Mouse (Mus musculus) forebrain, embryonic 10.5 days (tissue): Measurements from ENCODE around the gene Gm17332. TPM values are rescaled to one million over a fixed set of nuclear protein-coding genes. Genes with fewer than 3 reads are reported as not detected.
"Not testable (repeated sequence)": the region's sequence is repeated elsewhere in the genome, so short reads cannot be mapped to it uniquely, and the experiment has no call there.

Experiments used
- DNase-seq: peaks from one replicate; pipeline ENCODE4 v3.0.0-alpha.2; 2017; ENCODE audit warnings: low spot score; ENCODE audit errors: extremely low spot score
- H3K27ac ChIP-seq: fragments of 300-500 bp; sonication (generic); 2 replicates; pipeline ENCODE4 v1.5.1; 2016; ENCODE audit warnings: mild to moderate bottlenecking
- H3K27me3 ChIP-seq: fragments of 300-500 bp; sonication (generic); 2 replicates; pipeline ENCODE4 v1.6.1; 2016; ENCODE audit warnings: mild to moderate bottlenecking; ENCODE audit not compliant: poor library complexity, severe bottlenecking
- H3K36me3 ChIP-seq: fragments of 300-500 bp; sonication (generic); replicated peaks from 2 replicates; pipeline ENCODE4 v1.6.1; 2016; ENCODE audit warnings: mild to moderate bottlenecking, moderate library complexity
- H3K4me1 ChIP-seq: fragments of 300-500 bp; sonication (generic); 2 replicates; pipeline ENCODE4 v1.6.1; 2016
- H3K4me3 ChIP-seq: fragments of 300-500 bp; sonication (generic); 2 replicates; pipeline ENCODE4 v1.5.1; 2016; ENCODE audit warnings: mild to moderate bottlenecking, moderate library complexity
- H3K9me3 ChIP-seq: fragments of 300-500 bp; sonication (generic); 2 replicates; pipeline ENCODE4 v1.6.1; 2016; ENCODE audit warnings: mild to moderate bottlenecking, moderate library complexity
- WGBS: fragments of 180-500 bp; shearing (Covaris S2); methylation state at CpG from one replicate; pipeline ENCODE4 v1.1.7; 2016; 5-methylcytosine and 5-hydroxymethylcytosine counted together
- polyA plus RNA-seq: library from polyadenylated mRNA; unstranded; fragments of >200 nt; fragmentation: Nextera tagmentation; extraction: Ambion mirVana; gene quantifications from 2 replicates; pipeline ENCODE4 v1.2.1, GENCODE M21; 2016

The Gm17332 gene
- not detected in 2 replicates for polyA plus RNA-seq

- Histone ChIP-seq H3K36me3 (no peaks in the 10 kb centered on the region), H3K9me3 (peaks cover 12% of the 10 kb centered on the region; the same call in 1 of the 2 replicates), H3K27me3 (no peaks in the 10 kb centered on the region), H3K27ac (no peak within 1 kb of the TSS), H3K4me1 (no peaks in the 10 kb centered on the region), H3K4me3 (no peak within 1 kb of the TSS)
- no peak for DNase-seq
Observed at GRCm38 (mm10) chr11:31182362-31182761, at the start of gene Gm17332. Gm17332 (minus strand) TSS chr11:31182462.

- 79% methylated on average over 4 of the region's 4 CpGs for WGBS
- no peaks in the 10 kb centered on the region for H3K36me3 ChIP-seq
- no peaks in the 10 kb centered on the region for H3K9me3 ChIP-seq
Observed at GRCm38 (mm10) chr11:31229966-31230365, 47.7 kb upstream of the Gm17332 start.

GRCm38 (mm10) chr11:31225359-31225758 is 43.1 kb upstream of the Gm17332 start:
- no peak overlapping the region for H3K4me3 ChIP-seq
- H3K27me3 ChIP-seq: no peaks in the 10 kb centered on the region
- no peaks in the 10 kb centered on the region for H3K9me3 ChIP-seq
- no peaks in the 10 kb centered on the region for H3K36me3 ChIP-seq
- no peaks in the 10 kb centered on the region for H3K4me1 ChIP-seq
- no peak overlapping the region for H3K27ac ChIP-seq
- WGBS: 98% methylated on average over 1 of the region's 1 CpGs
- no peak for DNase-seq

More at GRCm38 (mm10) chr11:31229966-31230365, 47.7 kb upstream of the Gm17332 start:
- no peak overlapping the region for H3K4me3 ChIP-seq
- H3K27me3 ChIP-seq: no peaks in the 10 kb centered on the region
- DNase-seq: no peak
- no peak overlapping the region for H3K27ac ChIP-seq
- H3K4me1 ChIP-seq: no peaks in the 10 kb centered on the region

- no peak overlapping the region for H3K4me3 ChIP-seq
- no peak overlapping the region for H3K27ac ChIP-seq
- no peaks in the 10 kb centered on the region for H3K4me1 ChIP-seq
- H3K9me3 ChIP-seq: 0 out of 2 replicates have a peak, but pooled peaks cover 1% of the 10 kb centered on the region
- H3K27me3 ChIP-seq: no peaks in the 10 kb centered on the region
- no peaks in the 10 kb centered on the region for H3K36me3 ChIP-seq
- no peak for DNase-seq
Observed at GRCm38 (mm10) chr11:31218009-31218408, 35.7 kb upstream of the Gm17332 start.

- Histone ChIP-seq H3K9me3 (no peaks in the 10 kb centered on the region), H3K36me3 (no peaks in the 10 kb centered on the region), H3K4me1 (0 out of 2 replicates have a peak, but pooled peaks cover 4% of the 10 kb centered on the region), H3K27me3 (no peaks in the 10 kb centered on the region), H3K4me3 (no peak overlapping the region), H3K27ac (no peak overlapping the region)
- no peak for DNase-seq
- whole genome bisulfite sequencing: 83% methylated on average over 3 of the region's 3 CpGs
Observed at GRCm38 (mm10) chr11:31195621-31196363, 13.5 kb upstream of the Gm17332 start.

- no peak overlapping the region for H3K4me3 ChIP-seq
- no peak for DNase-seq
- H3K27me3 ChIP-seq: no peaks in the 10 kb centered on the region
- H3K36me3 ChIP-seq: no peaks in the 10 kb centered on the region
- H3K4me1 ChIP-seq: 0 out of 2 replicates have a peak, but pooled peaks cover 4% of the 10 kb centered on the region
- no peaks in the 10 kb centered on the region for H3K9me3 ChIP-seq
- H3K27ac ChIP-seq: no peak overlapping the region
- WGBS: 95% methylated on average over 2 of the region's 2 CpGs
Observed at GRCm38 (mm10) chr11:31194761-31195160, 12.5 kb upstream of the Gm17332 start.

- Histone ChIP-seq H3K4me3 (peak overlapping the region; percentile 55), H3K27me3 (no peaks in the 10 kb centered on the region), H3K9me3 (no peaks in the 10 kb centered on the region), H3K27ac (no peak overlapping the region), H3K36me3 (no peaks in the 10 kb centered on the region), H3K4me1 (peaks cover 15% of the 10 kb centered on the region)
- WGBS: 21% methylated on average over 4 of the region's 4 CpGs
- DNase-seq: no peak
Observed at GRCm38 (mm10) chr11:31170052-31170646, 12.1 kb downstream of the Gm17332 start.

- H3K36me3 ChIP-seq: no peaks in the 10 kb centered on the region
- H3K27me3 ChIP-seq: no peaks in the 10 kb centered on the region
- no peaks in the 10 kb centered on the region for H3K9me3 ChIP-seq
- DNase-seq: peak; percentile 41
- H3K27ac ChIP-seq: peak overlapping the region; percentile 25; the same call in 1 of the 2 replicates
- WGBS: 2% methylated on average over 21 of the region's 21 CpGs
- H3K4me3 ChIP-seq: peak overlapping the region; percentile 55
- H3K4me1 ChIP-seq: peaks cover 15% of the 10 kb centered on the region
Observed at GRCm38 (mm10) chr11:31169161-31170051, 12.9 kb downstream of the Gm17332 start.

GRCm38 (mm10) chr11:31168831-31169160 is 13.5 kb downstream of the Gm17332 start:
- Histone ChIP-seq H3K4me1 (peaks cover 15% of the 10 kb centered on the region), H3K27ac (0 out of 2 replicates have a peak overlapping the region, but pooled peaks have one; percentile 25), H3K36me3 (no peaks in the 10 kb centered on the region), H3K9me3 (no peaks in the 10 kb centered on the region), H3K4me3 (peak overlapping the region; percentile 55), H3K27me3 (no peaks in the 10 kb centered on the region)
- 52% methylated on average over 2 of the region's 2 CpGs for WGBS
- no peak for DNase-seq

GRCm38 (mm10) chr11:31157021-31157420 is 25.2 kb downstream of the Gm17332 start:
- WGBS: 93% methylated on average over 3 of the region's 3 CpGs
- Histone ChIP-seq H3K27ac (no peak overlapping the region), H3K4me3 (no peak overlapping the region), H3K9me3 (no peaks in the 10 kb centered on the region), H3K27me3 (no peaks in the 10 kb centered on the region), H3K36me3 (no peaks in the 10 kb centered on the region), H3K4me1 (peaks cover 8% of the 10 kb centered on the region)
- DNase-seq: no peak

- DNase-seq, H3K27ac ChIP-seq, H3K4me1 ChIP-seq, H3K9me3 ChIP-seq, H3K36me3 ChIP-seq, H3K4me3 ChIP-seq: not testable (repeated sequence)
- H3K27me3 ChIP-seq: peaks cover 48% of the 10 kb centered on the region
- 78% methylated on average over 1 of the region's 1 CpGs for WGBS
Observed at GRCm38 (mm10) chr11:31138394-31138793, 43.9 kb downstream of the Gm17332 start.

GRCm38 (mm10) chr11:31134824-31135223 is 47.4 kb downstream of the Gm17332 start:
- not testable (repeated sequence) for DNase-seq, H3K4me1 ChIP-seq, H3K27ac ChIP-seq, H3K4me3 ChIP-seq, H3K9me3 ChIP-seq, H3K36me3 ChIP-seq
- 83% methylated on average over 1 of the region's 1 CpGs for WGBS
- H3K27me3 ChIP-seq: peaks cover 24% of the 10 kb centered on the region
